Mouse (Mus musculus) lung, postnatal 0 days (tissue): Measurements from ENCODE around the gene Dusp1. TPM values are rescaled to one million over a fixed set of nuclear protein-coding genes. Genes with fewer than 3 reads are reported as not detected.

Experiments used
- ATAC-seq: fragments of 200-750 bp; cut with Nextera tagmentation; 2 replicates; pipeline ENCODE4 v1.8.0; 2017; ENCODE audit warnings: moderate library complexity
- DNase-seq: peaks from one replicate; pipeline ENCODE4 v3.0.0-alpha.2; 2016; ENCODE audit warnings: low spot score
- H3K27ac ChIP-seq: fragments of 300-500 bp; sonication (generic); 2 replicates; pipeline ENCODE4 v1.5.1; 2014; ENCODE audit warnings: antibody characterized with exemption, mild to moderate bottlenecking, low read length, mixed read lengths
- H3K27me3 ChIP-seq: fragments of 300-500 bp; sonication (generic); replicated peaks from 2 replicates; pipeline ENCODE4 v1.6.1; 2014; ENCODE audit warnings: low read length, mixed read lengths; ENCODE audit not compliant: insufficient read depth
- H3K36me3 ChIP-seq: fragments of 300-500 bp; sonication (generic); 2 replicates; pipeline ENCODE4 v1.6.1; 2014; ENCODE audit warnings: low read length, mixed read lengths; ENCODE audit not compliant: insufficient read depth
- H3K4me1 ChIP-seq: fragments of 300-500 bp; sonication (generic); 2 replicates; pipeline ENCODE4 v1.6.1; 2014; ENCODE audit warnings: antibody characterized with exemption, low read depth, low read length, mixed read lengths; ENCODE audit not compliant: insufficient read depth
- H3K4me2 ChIP-seq: fragments of 300-500 bp; sonication (generic); replicated peaks from 2 replicates; pipeline ENCODE4 v1.6.1; 2014; ENCODE audit warnings: low read depth, mild to moderate bottlenecking, low read length, moderate library complexity, mixed read lengths
- H3K4me3 ChIP-seq: fragments of 300-500 bp; sonication (generic); 2 replicates; pipeline ENCODE4 v1.5.1; 2014; ENCODE audit warnings: low read depth, low read length
- H3K9ac ChIP-seq: fragments of 300-500 bp; sonication (generic); replicated peaks from 2 replicates; pipeline ENCODE4 v1.6.1; 2014; ENCODE audit warnings: low read depth, mild to moderate bottlenecking
- H3K9me3 ChIP-seq: fragments of 300-500 bp; sonication (generic); 2 replicates; pipeline ENCODE4 v1.6.1; 2016; ENCODE audit warnings: low read length, mixed read lengths
- CTCF ChIP-seq: IDR thresholded peaks from 2 replicates; pipeline ENCODE4 v1.5.1; 2016; ENCODE audit warnings: antibody characterized with exemption, mild to moderate bottlenecking
- EP300 ChIP-seq: IDR thresholded peaks from 2 replicates; pipeline ENCODE4 v1.6.1; 2016; ENCODE audit warnings: antibody characterized with exemption, mild to moderate bottlenecking, control low read depth
- WGBS: fragments of 180-500 bp; shearing (Covaris S2); extraction: QIAGEN DNeasy Blood & Tissue Kit; methylation state at CpG from one replicate; pipeline ENCODE4 v1.1.7; 2014; 5-methylcytosine and 5-hydroxymethylcytosine counted together
- microRNA-seq: library from miRNA; unstranded; fragments of <30 nt; microRNA quantifications from one replicate; pipeline ENCODE4, GENCODE M21; 2016
- polyA plus RNA-seq: library from polyadenylated mRNA; unstranded; fragments of >200 nt; fragmentation: Nextera tagmentation; extraction: Ambion mirVana; gene quantifications from 2 replicates; pipeline ENCODE4 v1.2.1, GENCODE M21; 2015

Dusp1 gene
- polyA plus RNA-seq, 1 experiment from 2014 or later, result 79.3 TPM

DNA sequence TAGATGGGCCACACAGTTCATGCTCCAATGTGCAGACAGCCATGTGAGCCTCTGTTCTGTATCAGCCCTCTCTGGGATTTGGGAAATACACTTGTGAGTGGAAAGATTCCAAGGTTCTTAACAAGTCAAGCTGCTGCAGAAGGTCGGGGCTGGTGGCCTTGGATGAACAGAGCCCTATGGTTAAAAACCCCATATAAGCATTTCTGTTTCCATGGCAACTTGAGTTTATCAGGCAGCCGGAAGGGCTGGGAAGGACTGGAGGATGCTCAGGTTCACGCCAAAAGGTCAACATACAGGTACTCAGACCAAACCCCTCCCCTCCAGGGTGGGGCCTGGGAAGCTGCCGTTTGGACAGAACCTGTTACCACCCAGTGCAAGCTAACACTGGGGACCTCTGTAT lies 97.9 kb downstream of the Dusp1 start:
- TF ChIP-seq CTCF (no peak), EP300 (no peak)
- no peak overlapping the region for H3K4me3 ChIP-seq
- H3K27ac ChIP-seq, result peak overlapping the region; percentile 82
- no peaks in the 10 kb centered on the region for H3K36me3 ChIP-seq
- no peaks in the 10 kb centered on the region for H3K9me3 ChIP-seq
- H3K4me1 ChIP-seq, result 0 out of 2 replicates have a peak, but pooled peaks cover 4% of the 10 kb centered on the region
- no peaks in the 10 kb centered on the region for H3K27me3 ChIP-seq
- WGBS, result 26% methylated on average over 4 of the region's 4 CpGs
- no peak overlapping the region for H3K9ac ChIP-seq
- H3K4me2 ChIP-seq, result no peak overlapping the region
- DNase-seq (no peak), ATAC-seq (no peak)

DNA sequence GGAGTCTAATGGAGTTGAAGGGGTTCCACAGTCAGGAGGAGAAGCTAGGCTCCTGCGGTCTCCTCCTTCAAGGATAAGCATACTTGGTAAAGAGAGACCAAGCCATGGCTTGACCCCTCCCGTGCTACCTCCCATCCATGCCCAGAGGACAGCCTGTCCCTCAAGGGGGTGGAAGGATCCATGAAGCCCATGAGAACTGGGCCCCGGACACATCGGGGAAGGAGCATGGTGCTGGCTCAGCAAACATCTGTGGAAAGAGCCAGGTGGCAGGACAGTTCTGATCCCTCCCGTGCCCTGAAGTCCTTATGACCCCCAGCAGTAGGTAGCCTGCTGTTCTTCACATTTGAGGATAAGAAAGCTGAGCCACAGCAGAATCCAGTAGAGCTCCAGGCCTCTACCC lies 98.5 kb downstream of the Dusp1 start:
- DNase-seq (no peak), ATAC-seq (no peak)
- Histone ChIP-seq H3K4me1 (0 out of 2 replicates have a peak, but pooled peaks cover 4% of the 10 kb centered on the region), H3K36me3 (no peaks in the 10 kb centered on the region), H3K9ac (no peak overlapping the region), H3K27ac (no peak overlapping the region), H3K4me3 (no peak overlapping the region), H3K9me3 (no peaks in the 10 kb centered on the region), H3K27me3 (no peaks in the 10 kb centered on the region), H3K4me2 (no peak overlapping the region)
- TF ChIP-seq EP300 (no peak), CTCF (no peak)
- 89% methylated on average over 5 of the region's 5 CpGs for WGBS

DNA sequence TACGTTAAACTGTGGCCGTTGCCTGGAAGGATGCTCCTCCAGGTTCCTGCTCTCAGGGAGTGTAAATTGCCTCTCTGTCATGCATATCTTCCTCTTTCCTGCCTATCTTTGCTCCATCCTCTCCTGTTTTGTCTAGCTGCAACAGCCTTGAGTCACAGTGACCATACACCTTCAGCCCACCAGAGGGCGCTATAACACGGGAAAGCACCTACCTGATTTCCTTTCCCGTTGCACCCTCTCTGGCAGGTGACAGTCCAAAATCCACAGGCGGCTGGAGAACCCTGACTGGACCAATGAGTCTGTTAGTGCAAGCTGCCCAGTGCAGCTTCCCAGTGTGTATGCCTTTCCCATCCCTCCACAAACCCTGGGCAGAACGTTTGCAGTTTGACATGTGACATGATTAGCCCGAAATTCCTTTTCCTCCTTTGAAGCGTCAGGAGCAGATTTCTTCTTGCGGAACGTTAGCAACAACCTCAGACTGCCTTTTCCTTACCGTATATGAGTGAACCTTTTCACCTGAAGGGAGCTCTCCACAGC lies 99.2 kb downstream of the Dusp1 start:
- Histone ChIP-seq H3K36me3 (no peaks in the 10 kb centered on the region), H3K4me3 (no peak overlapping the region), H3K27ac (no peak overlapping the region), H3K4me2 (no peak overlapping the region), H3K9me3 (no peaks in the 10 kb centered on the region), H3K4me1 (0 out of 2 replicates have a peak, but pooled peaks cover 4% of the 10 kb centered on the region), H3K27me3 (no peaks in the 10 kb centered on the region), H3K9ac (no peak overlapping the region)
- 23% methylated on average over 12 of the region's 12 CpGs for WGBS
- TF ChIP-seq EP300, result no peak
- peak; percentile 98 for TF ChIP-seq CTCF
- DNase-seq (peak; percentile 80), ATAC-seq (no peak)

DNA sequence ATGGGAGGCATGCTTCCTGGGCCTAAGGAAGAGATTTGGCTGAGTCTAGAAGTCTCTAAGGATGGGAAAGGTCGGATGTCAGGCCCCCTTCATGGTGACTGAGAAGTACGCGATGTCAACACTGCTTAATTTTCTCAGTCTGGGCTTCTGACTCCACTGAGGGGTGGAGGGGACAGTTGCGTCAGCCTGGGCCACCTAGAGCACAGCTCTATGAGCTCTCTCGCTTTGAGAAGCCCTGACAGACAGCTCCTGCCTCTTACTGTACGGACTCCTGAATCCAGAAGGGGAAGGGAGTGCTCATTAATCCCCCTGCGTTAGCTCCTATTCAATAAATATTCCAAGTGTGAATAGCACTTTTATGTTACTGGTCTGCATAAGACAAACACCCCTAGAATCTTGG lies 103.9 kb downstream of the Dusp1 start:
- Histone ChIP-seq H3K36me3 (no peaks in the 10 kb centered on the region), H3K4me2 (no peak overlapping the region), H3K9ac (no peak overlapping the region), H3K4me3 (no peak overlapping the region), H3K27me3 (no peaks in the 10 kb centered on the region), H3K27ac (no peak overlapping the region), H3K4me1 (no peaks in the 10 kb centered on the region), H3K9me3 (no peaks in the 10 kb centered on the region)
- ATAC-seq (peak; percentile 31), DNase-seq (no peak)
- WGBS, result 50% methylated on average over 7 of the region's 7 CpGs
- TF ChIP-seq CTCF (no peak), EP300 (no peak)

DNA sequence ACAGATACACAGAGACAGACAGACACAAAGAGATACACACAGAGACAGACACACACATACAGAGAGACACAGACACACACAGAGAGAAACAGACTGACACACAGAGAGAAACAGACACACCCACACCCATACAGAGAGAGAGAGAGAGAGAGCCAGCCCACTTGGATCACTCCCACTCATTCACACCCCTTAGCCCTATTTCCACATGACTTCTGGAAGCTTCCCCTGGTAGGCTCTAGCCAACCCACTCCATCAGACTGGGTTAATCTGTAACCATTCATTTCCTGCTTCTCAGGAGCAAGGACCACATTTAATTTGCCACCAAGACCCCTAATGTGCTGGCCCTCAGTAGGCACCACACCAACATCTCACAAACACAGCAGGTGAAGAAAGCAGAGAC lies 104.4 kb downstream of the Dusp1 start:
- no peak overlapping the region for H3K4me3 ChIP-seq
- 0 out of 2 replicates have a peak, but pooled peaks cover under 1% of the 10 kb centered on the region for H3K4me1 ChIP-seq
- H3K9me3 ChIP-seq, result no peaks in the 10 kb centered on the region
- no peak overlapping the region for H3K9ac ChIP-seq
- H3K27ac ChIP-seq, result no peak overlapping the region
- peak; percentile 84 for ATAC-seq
- H3K4me2 ChIP-seq, result no peak overlapping the region
- H3K36me3 ChIP-seq, result no peaks in the 10 kb centered on the region
- no peak for TF ChIP-seq CTCF
- no peak for TF ChIP-seq EP300
- DNase-seq, result peak; percentile 81
- H3K27me3 ChIP-seq, result no peaks in the 10 kb centered on the region

Small RNAs within 50 kb of the gene (microRNA-seq; reads per million reads assigned to microRNA genes)
- gene Gm22420, result not detected

Other genes with a start within 250 kb of the Dusp1 start
- 0.98 and 1.5 TPM in 2 replicates for gene Neurl1b, start 147.3 kb downstream of the Dusp1 start, polyA plus RNA-seq
- gene Ergic1, start 639 bp downstream of the Dusp1 start, polyA plus RNA-seq, result 47.9 and 50.6 TPM in 2 replicates
- 330 and 382 TPM in 2 replicates for gene Atp6v0e, start 101.1 kb upstream of the Dusp1 start, polyA plus RNA-seq
- gene Crebrf, start 153.5 kb upstream of the Dusp1 start, polyA plus RNA-seq, result 37.2 and 38.7 TPM in 2 replicates
- gene Bnip1, start 218.9 kb upstream of the Dusp1 start, polyA plus RNA-seq, result 22.6 and 23.7 TPM in 2 replicates